Mouse (Mus musculus) cerebellum, postnatal 14 days (tissue): ENCODE data around the gene Sprr2a2.
"Not testable (repeated sequence)": the region's sequence is repeated elsewhere in the genome, so short reads cannot be mapped to it uniquely, and the experiment has no call there.

Source experiments
- DNase-seq, 2 experiments: peaks; one replicate each; pipeline ENCODE4 v3.0.0; 2021; ENCODE audit warnings: mixed read lengths in 2 of 2

Gene Sprr2a2

DNA sequence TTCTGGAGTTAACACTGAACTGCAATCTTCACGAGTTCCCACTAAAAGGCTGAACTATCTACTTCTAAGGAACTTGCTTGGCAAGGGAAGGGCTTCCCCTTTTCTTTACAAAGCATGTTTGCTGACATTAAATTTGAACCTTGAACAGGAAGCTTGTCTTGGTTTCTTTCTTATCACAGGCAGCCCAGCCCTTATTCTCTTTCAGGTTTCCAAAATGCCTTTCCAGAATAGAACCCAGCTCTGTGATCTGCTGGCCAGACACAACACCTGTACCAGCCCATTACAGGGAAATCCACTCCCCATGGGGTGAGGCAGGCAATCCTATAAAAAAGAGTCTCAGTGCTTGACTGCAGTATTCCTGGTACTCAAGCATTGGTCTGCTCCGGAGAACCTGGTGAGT, at the start of gene Sprr2a2, which contains the start of gene Sprr2a1:
Gene Sprr2a2 (plus strand): TSS at position 352 of the 400 bp plus-strand sequence.
Gene Sprr2a1 (plus strand): TSS at position 231 of the 400 bp plus-strand sequence.
- DNase-seq: not testable (repeated sequence)

- no peak for DNase-seq
Measured at GRCm38 (mm10) chr3:92169847-92170246, 45.9 kb upstream of the Sprr2a2 start.

DNA sequence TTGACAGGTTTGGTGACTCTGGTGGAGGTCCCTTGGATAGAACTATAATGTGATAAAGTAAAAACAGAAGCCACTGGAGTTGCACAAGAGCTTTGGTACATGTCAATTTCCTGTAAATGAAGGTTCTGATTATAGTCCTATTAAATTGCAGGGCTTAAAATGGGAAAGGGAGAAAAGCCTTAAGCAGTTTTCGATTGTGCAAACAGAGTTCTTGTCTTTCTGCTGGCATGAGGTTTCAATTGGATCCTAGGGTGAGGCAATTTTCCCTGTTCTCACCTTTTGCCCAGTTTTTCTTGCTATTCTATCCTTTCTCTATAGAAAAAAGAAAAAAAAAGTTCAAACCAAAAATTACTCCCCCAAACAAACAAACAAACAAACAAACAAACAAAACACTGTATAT, 38.8 kb upstream of the Sprr2a2 start:
- DNase-seq: no peak

DNA sequence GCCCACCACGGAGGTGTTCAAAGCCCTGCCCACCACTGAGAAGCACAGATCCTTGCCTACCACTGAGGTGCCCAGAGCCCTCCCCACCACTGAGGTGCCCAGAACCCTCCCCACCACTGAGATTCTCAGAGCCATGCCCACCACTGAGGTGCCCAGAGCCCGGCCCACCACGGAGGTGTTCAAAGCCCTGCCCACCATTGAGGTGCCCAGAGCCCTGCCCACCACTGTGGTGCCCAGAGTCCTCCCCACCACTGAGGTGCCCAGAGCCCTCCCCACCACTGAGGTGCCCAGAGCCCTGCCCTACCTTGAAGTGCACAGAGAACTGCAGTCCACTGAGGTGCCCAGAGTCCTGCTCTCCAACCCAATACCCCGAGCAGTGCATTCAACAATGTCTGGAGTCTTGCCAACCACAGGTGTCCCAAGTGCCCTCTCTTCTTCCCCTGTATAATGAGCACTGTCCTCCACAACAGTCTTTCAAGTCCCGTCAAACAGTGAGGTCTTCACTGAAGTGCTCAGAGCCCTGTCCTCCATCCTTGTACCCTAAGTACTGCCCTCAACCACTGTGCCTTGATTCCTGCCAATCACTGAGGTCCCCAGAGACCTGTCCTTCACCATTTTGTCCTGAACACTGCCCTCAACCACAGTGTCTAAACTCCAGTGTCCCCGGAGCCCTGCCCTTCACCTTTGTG, 20.1 kb upstream of the Sprr2a2 start:
- no peak for DNase-seq

- DNase-seq: not testable (repeated sequence)
Measured at GRCm38 (mm10) chr3:92211133-92211925, 4.4 kb upstream of the Sprr2a2 start.

DNA sequence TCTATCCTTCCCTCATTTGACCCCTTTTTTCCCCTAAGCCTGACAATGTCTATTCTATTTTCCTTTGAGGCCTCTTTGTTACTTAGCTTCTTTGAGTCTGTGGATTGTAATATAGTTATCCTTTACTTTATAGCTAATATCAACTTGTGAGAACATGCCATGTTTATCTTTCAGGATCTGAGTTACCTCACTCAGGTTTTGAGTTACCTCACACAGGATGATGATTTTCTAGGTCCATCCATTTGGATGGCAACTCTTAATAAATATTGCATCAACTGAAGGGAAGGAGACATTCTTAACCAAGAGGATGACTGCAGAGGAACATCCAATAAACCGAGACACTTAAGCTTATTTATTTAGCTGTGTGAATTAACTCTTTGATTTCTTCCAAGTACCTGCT, 3.7 kb upstream of the Sprr2a2 start:
- DNase-seq: not testable (repeated sequence)

DNA sequence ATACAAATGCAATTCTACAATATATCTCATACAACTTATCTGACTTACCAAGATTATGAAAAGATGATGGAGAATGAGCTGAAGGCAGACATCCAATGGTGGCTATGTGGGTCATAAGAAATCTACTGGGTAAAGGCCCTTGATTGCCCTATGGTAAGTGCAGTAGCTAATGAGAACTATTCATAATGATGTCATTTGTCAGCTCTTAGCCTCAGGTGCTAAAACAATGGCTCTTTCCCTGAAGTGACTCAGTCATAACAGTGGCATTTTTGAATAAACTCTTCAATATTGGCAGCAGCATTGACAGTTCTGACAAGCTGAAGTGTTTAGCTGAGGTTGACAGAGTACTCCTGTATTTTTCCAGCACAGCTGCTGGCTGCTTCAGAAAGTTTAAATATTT, 2.1 kb upstream of the Sprr2a2 start:
- DNase-seq: not testable (repeated sequence)

- DNase-seq: not testable (repeated sequence)
Measured at GRCm38 (mm10) chr3:92219031-92219430, 3.3 kb downstream of the Sprr2a2 start.

DNA sequence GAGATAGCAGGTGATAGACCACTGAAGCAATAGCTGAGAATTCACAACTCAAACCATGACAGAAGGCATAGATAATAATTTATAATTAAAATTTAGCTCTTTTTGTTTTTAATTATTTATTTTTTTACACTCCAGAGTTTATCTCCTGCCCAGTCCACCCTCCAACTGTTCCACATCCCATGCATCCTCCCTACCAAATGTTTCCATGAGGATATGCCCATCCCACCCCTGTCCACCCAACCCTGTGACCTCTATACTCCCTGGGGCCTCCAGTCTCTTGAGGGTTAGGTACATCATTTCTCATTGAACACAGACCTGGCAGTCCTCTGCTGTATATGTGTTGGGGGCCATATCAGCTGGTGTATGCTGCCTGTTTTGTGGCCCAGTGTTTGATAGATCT, 8.0 kb downstream of the Sprr2a2 start:
- DNase-seq: not testable (repeated sequence)

GRCm38 (mm10) chr3:92227410-92227809, 11.7 kb downstream of the Sprr2a2 start:
- DNase-seq: not testable (repeated sequence)

GRCm38 (mm10) chr3:92236463-92237189, 20.9 kb downstream of the Sprr2a2 start:
- DNase-seq: not testable (repeated sequence)

DNA sequence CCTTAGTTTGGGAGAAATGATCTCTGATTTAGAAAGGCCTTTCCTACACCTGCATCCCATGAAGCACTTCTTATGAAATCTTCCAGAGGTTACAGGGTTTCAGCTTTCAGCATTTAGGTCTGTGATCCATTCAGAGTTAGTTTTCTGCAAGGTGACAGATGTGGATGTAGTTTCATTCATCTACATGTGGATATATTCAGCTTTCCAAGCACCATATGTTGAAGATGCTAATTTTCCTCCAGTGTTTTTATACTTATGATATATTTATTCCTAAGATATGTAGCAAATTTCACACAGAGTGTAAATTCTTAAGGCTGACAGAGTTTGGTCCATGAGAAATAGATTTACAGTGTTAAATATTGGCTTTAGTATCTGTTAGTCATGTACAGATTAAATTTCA, 23.0 kb downstream of the Sprr2a2 start:
- DNase-seq: not testable (repeated sequence)

DNA sequence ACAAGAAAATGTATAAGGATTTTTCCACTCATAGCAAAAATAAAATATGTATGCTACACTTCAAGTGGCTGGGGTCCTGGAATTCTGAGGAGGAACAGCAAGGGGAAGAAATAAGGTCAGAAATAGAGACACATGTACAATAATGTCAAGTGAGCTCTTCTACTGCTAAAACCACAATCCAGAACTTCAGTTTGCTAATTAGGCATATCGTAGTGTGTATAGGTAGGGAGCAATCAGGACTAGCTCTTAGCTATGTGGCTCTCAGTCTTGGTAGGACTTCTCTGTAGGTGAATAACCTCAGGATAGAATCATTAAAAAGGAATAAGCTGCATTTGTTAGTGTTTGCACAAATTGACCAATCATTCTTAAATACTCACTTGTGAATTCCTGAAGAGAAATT, 23.5 kb downstream of the Sprr2a2 start:
- not testable (repeated sequence) for DNase-seq

GRCm38 (mm10) chr3:92244833-92245232, 29.1 kb downstream of the Sprr2a2 start:
- not testable (repeated sequence) for DNase-seq

- DNase-seq: not testable (repeated sequence)
Measured at GRCm38 (mm10) chr3:92246245-92246644, 30.5 kb downstream of the Sprr2a2 start.

GRCm38 (mm10) chr3:92248494-92248893, 32.8 kb downstream of the Sprr2a2 start:
- not testable (repeated sequence) for DNase-seq

DNA sequence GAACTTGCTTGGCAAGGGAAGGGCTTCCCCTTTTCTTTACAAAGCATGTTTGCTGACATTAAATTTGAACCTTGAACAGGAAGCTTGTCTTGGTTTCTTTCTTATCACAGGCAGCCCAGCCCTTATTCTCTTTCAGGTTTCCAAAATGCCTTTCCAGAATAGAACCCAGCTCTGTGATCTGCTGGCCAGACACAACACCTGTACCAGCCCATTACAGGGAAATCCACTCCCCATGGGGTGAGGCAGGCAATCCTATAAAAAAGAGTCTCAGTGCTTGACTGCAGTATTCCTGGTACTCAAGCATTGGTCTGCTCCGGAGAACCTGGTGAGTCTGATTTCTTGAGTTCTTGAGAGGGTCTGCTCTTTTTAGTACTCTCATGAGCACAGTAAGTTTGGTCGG, 34.7 kb downstream of the Sprr2a2 start:
- DNase-seq: not testable (repeated sequence)

DNA sequence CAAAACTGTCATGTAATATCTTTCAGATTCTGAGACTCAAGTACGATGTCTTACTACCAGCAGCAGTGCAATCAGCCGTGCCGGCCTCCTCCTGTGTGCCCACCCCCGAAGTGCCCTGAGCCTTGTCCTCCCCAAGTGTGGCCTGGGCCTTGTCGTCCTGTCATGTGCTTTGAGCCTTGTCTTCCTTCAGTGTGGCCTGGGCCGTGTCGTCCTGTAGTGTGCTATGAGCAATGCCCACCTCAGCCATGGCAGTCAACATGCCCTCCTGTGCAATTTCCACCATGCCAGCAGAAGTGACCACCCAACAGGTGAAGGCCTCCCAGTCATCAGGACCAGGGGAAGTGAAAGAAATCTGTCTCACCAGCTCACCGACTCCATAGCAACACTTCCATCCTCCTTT, 38.1 kb downstream of the Sprr2a2 start:
- not testable (repeated sequence) for DNase-seq

GRCm38 (mm10) chr3:92258526-92258925, 42.8 kb downstream of the Sprr2a2 start:
- not testable (repeated sequence) for DNase-seq

DNA sequence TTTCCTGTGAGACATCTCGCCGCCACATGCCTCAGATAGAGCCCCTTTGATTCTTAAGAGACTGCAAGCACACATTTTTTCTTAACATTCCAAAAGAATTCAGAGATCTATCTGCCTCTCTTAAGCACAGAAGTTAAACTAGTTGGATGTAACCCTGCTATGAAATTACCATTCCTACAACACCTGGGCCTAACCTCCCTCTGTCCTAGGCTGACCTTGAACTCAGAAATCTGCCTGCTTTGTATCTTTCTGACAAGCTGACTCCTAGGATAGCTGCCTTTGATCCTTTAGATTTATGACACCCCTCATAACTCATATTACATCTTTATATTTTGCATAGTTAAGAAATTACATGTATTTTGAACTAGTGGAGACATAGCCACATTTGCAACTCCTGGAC, 47.7 kb downstream of the Sprr2a2 start:
- DNase-seq: not testable (repeated sequence)

DNA sequence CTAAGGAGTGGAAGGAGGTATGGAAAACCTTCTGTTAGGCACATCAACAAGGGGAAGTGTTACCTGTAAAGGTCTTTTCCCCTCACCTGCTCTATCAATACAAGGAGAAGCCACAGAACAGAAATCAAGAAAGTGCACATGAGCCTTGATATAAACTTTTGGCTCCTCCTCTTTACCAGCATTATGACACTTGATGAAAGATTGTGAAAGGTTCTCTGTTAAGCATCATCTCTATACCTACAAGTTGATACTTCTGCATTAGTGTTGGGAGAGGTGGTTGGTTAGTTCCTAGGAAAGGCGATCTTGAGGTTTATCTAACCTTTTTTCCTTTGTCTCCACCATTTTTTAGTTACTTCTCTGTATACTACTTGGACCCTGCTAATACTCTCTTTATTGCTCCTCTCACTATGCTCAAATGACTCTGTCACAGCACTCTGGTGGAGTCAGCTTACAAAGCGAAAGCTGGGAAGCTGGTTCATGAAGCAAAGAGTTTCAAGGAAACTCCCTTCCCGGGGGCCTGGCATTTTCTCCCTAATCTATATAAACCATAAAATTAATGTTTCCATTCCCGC, 55.8 kb downstream of the Sprr2a2 start:
- not testable (repeated sequence) for DNase-seq

DNA sequence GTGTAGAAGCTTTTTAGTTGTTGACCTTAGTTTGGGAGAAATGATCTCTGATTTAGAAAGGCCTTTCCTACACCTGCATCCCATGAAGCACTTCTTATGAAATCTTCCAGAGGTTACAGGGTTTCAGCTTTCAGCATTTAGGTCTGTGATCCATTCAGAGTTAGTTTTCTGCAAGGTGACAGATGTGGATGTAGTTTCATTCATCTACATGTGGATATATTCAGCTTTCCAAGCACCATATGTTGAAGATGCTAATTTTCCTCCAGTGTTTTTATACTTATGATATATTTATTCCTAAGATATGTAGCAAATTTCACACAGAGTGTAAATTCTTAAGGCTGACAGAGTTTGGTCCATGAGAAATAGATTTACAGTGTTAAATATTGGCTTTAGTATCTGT, 57.8 kb downstream of the Sprr2a2 start:
- DNase-seq: not testable (repeated sequence)

- DNase-seq: not testable (repeated sequence)
Measured at GRCm38 (mm10) chr3:92274018-92274417, 58.3 kb downstream of the Sprr2a2 start.
